Mouse (Mus musculus): ENCODE data around the gene Hoxa1.

GRCm38 (mm10) chr6:52196811-52197210 is 38.7 kb upstream of the Hoxa1 start:
- TF ChIP-seq POLR2A (IDR thresholded peaks at IDR 0.05; ENCODE audit: insufficient read depth, low read depth, low read length) (no peak), CTCF (IDR thresholded peaks at IDR 0.05) (no peak), EP300 (IDR thresholded peaks at IDR 0.05; ENCODE audit: insufficient read depth, low read depth, low read length) (no peak)

All from heart, adult 2 months (tissue).